Mouse (Mus musculus) inflammation-experienced regulatory T-cells, adult 16 weeks (primary cell): ENCODE results near the gene Efnb1. TPM values are rescaled to one million over a fixed set of nuclear protein-coding genes. Genes with fewer than 3 reads are reported as not detected.

ENCODE experiments used
- polyA plus RNA-seq: library from polyadenylated mRNA; unstranded; fragments of 100-300 nt; shearing (Covaris generic); gene quantifications from one replicate; pipeline ENCODE4 v1.2.1, GENCODE M21; 2017

Efnb1 gene
- polyA plus RNA-seq, result 1.3 TPM

DNA sequence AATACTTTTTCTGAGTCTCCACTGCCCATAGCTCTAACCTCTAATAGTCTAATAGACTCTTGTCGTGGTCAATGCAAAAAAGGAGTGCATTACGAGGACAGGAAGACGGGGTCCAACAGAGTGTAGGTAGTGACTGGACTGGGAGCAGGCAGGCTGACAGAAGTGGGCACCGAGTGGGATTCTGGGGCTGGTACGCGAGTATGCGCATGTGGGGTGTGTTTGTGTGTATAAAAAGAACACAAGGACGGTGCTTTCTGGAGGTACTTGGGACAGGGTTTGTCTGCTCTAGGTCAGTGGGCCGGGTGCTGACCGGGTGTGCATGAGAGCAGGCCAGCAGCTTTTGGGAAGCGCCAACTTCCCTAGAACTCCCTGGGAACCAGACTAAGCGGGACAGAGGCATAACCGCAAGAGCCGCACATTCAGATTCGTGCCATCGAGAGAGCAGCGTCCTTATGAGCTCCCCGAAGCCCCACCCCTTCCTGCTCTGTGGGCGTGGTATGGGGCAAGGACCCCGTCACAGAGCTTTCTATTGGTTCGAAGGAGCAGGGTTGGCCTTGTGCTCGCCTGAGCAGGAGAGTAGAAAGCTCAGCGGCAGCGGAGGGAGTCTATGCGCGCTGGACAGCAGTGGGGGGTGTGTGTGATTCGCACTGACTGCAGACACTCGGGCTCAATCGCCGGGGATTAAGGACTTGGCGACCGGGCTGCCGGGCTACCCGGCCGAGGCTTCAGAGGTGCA lies at the start of gene Efnb1:
Gene Efnb1 (plus strand): TSS at position 608 of the 736 bp plus-strand sequence.

Other genes with a start within 250 kb of the Efnb1 start
- not detected for gene Ophn1, start 245.1 kb upstream of the Efnb1 start, polyA plus RNA-seq
- 34.4 TPM for gene Yipf6, start 199.8 kb upstream of the Efnb1 start, polyA plus RNA-seq
- 0.95 TPM for gene Stard8, start 132.9 kb upstream of the Efnb1 start, polyA plus RNA-seq